Comparison of ENCODE assay signal across 8 mouse cellular contexts in genomic region chr6:108784056-108784455, GRCm38 (mm10). TPM values are rescaled to one million over a fixed set of nuclear protein-coding genes. Genes with fewer than 3 reads are reported as not detected.
DNase-seq lines count a peak whose midpoint lies in the region; ATAC-seq and TF ChIP-seq lines count a peak whose summit lies in the region.

No protein-coding gene starts in this region.

- no peaks in the 10 kb centered on the region for H3K9me3 ChIP-seq in hindbrain, embryonic 15.5 days

- 15% methylated on average over 11 of the region's 11 CpGs for WGBS in spleen, adult 2 months
- 37% methylated on average over 11 of the region's 11 CpGs for WGBS in hindbrain, embryonic 15.5 days

- peak overlapping the region; percentile 64 for H3K4me2 ChIP-seq in hindbrain, embryonic 15.5 days

- peaks cover 8% of the 10 kb centered on the region for H3K4me1 ChIP-seq in spleen, adult 2 months (ENCODE audit: control insufficient read depth, insufficient read depth, insufficient read length)
- peaks cover 29% of the 10 kb centered on the region for H3K4me1 ChIP-seq in bone marrow macrophage, adult 2 months (ENCODE audit: control insufficient read depth, insufficient read depth, low read length)
- H3K4me1 ChIP-seq in hindbrain, embryonic 15.5 days (replicated peaks), result peaks cover 30% of the 10 kb centered on the region

- no peak for TF ChIP-seq CTCF in spleen, adult 2 months (IDR thresholded peaks at IDR 0.05; ENCODE audit: extremely low read depth, insufficient read depth, insufficient read length, insufficient replicate concordance)
- TF ChIP-seq CTCF in bone marrow macrophage, adult 2 months (IDR thresholded peaks at IDR 0.05; ENCODE audit: low read depth, low read length), result no peak

- peak overlapping the region; percentile 99 for H3K9ac ChIP-seq in hindbrain, embryonic 15.5 days

- no peak for ATAC-seq in hindbrain, embryonic 15.5 days (ENCODE audit: low FRiP score, low read depth)
- no peak for ATAC-seq in inflammation-experienced regulatory T-cells, adult 6 months

- no peaks in the 10 kb centered on the region for H3K27me3 ChIP-seq in spleen, adult 2 months (ENCODE audit: control insufficient read depth, insufficient read depth, low read length)
- H3K27me3 ChIP-seq in hindbrain, embryonic 15.5 days, result no peaks in the 10 kb centered on the region

- no peak for TF ChIP-seq POLR2A in spleen, adult 2 months (IDR thresholded peaks at IDR 0.05; ENCODE audit: low read depth, low read length)
- no peak for TF ChIP-seq POLR2A in bone marrow macrophage, adult 2 months (IDR thresholded peaks at IDR 0.05; ENCODE audit: borderline replicate concordance, low read depth, low read length)

- H3K27ac ChIP-seq in spleen, adult 2 months (ENCODE audit: insufficient read depth, low read length), result no peak overlapping the region
- H3K27ac ChIP-seq in bone marrow macrophage, adult 2 months (ENCODE audit: insufficient read depth, low read depth, low read length), result peak overlapping the region; percentile 85
- H3K27ac ChIP-seq in hindbrain, embryonic 15.5 days (replicated peaks), result peak overlapping the region; percentile 89; the same call in 1 of the 2 replicates

- peak overlapping the region; percentile 39; the same call in 1 of the 2 replicates for H3K4me3 ChIP-seq in spleen, adult 2 months (ENCODE audit: extremely low read depth, insufficient read depth, insufficient read length)
- peak overlapping the region; percentile 95 for H3K4me3 ChIP-seq in bone marrow macrophage, adult 2 months (ENCODE audit: insufficient read depth, low read length)
- H3K4me3 ChIP-seq in hindbrain, embryonic 15.5 days, result peak overlapping the region; percentile 90

- DNase-seq in spleen, adult 2 months (ENCODE audit: low read depth in 1 of 2, low spot score in 2 of 2), result no peak
- no peak for DNase-seq in spleen, postnatal 10 days (ENCODE audit: low spot score in 2 of 2)
- DNase-seq in lung, postnatal 14 days, result peak; percentile 49
- DNase-seq in frontal cortex, adult 2 months (ENCODE audit: extremely low spot score in 1 of 2, low spot score in 1 of 2), result no peak
- no peak for DNase-seq in thymus, adult 18-20 months

- no peaks in the 10 kb centered on the region for H3K36me3 ChIP-seq in spleen, adult 2 months (ENCODE audit: control insufficient read depth, insufficient read depth, low read length)
- no peaks in the 10 kb centered on the region for H3K36me3 ChIP-seq in hindbrain, embryonic 15.5 days

RNA-seq across cellular contexts. Expression of gene Arl8b, which starts 1.2 kb away (rescaled TPM):
- 7.0 and 9.2 TPM in 2 replicates for polyA plus RNA-seq in spleen, adult 2 months (2012; rRNA removed)
- polyA plus RNA-seq in bone marrow macrophage, adult 2 months (2012; ENCODE audit: insufficient read depth, insufficient read length, missing spikeins), result 103 and 114 TPM in 2 replicates
- 97.4 and 109 TPM in 2 replicates for polyA plus RNA-seq in hindbrain, embryonic 15.5 days (2015; fragmentation: Nextera tagmentation; extraction: Ambion mirVana)
- polyA plus RNA-seq in frontal cortex, adult 2 months (2012; rRNA removed), result 78.8 and 80.1 TPM in 2 replicates
- polyA plus RNA-seq in inflammation-experienced regulatory T-cells, adult 6 months (2017; shearing (Covaris generic)), result 10 to 100 TPM; 44.3 to 47.1 (median 46.0) TPM

RNA-seq across cellular contexts. Expression of gene Edem1, which starts 44.4 kb away (rescaled TPM):
- 24.7 and 32.4 TPM in 2 replicates for polyA plus RNA-seq in spleen, adult 2 months (2012; rRNA removed)
- 186 and 200 TPM in 2 replicates for polyA plus RNA-seq in bone marrow macrophage, adult 2 months (2012; ENCODE audit: insufficient read depth, insufficient read length, missing spikeins)
- 5.8 and 10.2 TPM in 2 replicates for polyA plus RNA-seq in hindbrain, embryonic 15.5 days (2015; fragmentation: Nextera tagmentation; extraction: Ambion mirVana)
- polyA plus RNA-seq in frontal cortex, adult 2 months (2012; rRNA removed), result 11.6 TPM in 2 replicates
- polyA plus RNA-seq in inflammation-experienced regulatory T-cells, adult 6 months (2017; shearing (Covaris generic)), result 10 to 100 TPM; 41.7 to 94.3 (median 61.0) TPM

Comparison
In these comparisons a context has a peak if more than half of its experiments do, and no peak if none do; other contexts are left out.
1. H3K4me3 ChIP-seq: peak in every context shown above with its lines; median percentile 95 in bone marrow macrophage, adult 2 months; 90 in hindbrain, embryonic 15.5 days; 39 in spleen, adult 2 months.